Mouse (Mus musculus): ENCODE measurements around the gene Uap1l1.

DNA sequence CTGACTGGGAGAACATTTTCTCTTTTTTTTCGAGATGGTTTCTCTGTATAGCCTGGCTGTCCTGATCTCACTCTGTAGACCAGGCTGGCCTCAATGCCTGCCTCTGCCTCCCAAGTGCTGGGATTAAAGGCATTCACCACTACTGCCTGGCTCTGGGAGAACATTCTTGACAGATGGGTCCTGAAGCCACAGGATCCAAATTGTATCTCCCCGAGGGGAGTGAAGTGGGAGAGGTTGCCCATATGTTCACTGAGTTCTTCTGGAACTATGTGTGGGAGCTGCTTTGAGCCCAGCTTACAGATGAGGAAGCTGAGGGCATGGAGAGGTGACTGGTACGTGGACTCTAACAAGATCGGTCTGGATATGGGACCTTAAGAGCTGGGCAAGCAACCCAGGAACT, 38.5 kb upstream of the Uap1l1 start:
- TF ChIP-seq CTCF (IDR thresholded peaks at IDR 0.05), result no peak
- no peak for TF ChIP-seq POLR2A (IDR thresholded peaks at IDR 0.05; ENCODE audit: insufficient read depth, low read depth, low read length)
